Mouse (Mus musculus): ENCODE measurements around the gene Gjc1.

The Gjc1 gene

DNA sequence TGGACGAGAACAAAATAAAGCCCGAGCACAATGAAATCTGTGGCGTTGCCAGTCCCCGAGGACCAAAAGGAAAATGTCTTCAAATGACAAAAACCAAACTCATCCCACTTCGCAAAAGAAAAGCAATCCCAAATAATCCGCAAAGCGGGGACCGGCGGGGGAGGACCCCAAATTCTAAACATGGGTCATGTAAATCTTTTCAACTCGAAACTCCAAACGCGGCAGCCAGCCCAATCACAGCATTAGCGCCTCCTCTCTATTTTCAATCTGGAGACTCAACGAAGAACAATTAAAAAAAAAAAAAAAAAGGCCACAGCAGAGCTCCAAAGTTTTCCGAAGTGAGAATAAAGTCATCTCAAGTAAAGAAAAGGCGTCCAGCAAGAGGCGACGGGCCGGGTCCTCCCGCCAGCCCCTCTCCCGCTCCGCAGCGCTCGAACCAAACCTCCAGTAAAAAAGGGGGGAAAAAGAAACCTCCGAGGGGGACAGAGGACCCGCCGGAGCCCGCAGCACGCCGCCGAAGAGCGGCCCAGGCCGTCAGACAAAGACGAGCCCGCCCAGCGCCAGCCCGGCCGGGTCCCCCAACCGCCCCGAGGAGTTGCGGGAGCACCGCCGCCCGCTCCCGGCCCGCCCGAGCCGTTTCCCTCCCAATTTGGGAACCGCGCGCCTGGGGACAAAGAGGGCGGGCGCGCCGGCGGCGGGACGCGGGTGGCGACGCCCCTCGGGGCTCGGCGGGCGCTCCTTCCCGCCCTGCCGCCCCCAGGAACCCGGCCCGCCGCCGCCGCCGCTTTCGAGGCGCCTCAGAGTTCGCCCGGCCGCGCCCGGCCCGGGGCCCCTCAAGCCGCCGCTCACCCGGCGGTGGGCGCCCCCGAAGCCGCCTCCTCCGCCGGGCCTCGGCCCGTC lies 1.1 kb downstream of the Gjc1 start:
- DNase-seq (ENCODE audit: low read depth, low spot score) = no peak

DNA sequence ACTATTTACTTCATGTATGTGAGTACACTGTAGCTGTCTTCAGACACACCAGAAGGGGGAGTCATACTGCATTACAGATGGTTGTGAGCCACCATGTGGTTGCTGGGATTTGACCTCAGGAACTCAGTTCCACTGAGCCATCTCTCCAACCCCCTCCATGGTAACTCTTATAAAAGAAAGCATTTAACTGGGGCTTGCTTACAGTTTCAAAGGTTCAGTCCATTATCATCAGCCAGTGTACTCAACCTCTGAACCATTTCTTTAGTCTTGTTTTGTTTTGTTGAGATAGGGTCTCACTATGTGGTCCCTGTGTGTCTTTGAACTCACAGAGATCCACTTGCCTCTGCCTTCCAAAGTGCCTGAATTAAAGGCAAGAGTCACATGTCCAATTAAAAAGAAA lies 4.6 kb downstream of the Gjc1 start:
- no peak for DNase-seq (ENCODE audit: low read depth, low spot score)

DNA sequence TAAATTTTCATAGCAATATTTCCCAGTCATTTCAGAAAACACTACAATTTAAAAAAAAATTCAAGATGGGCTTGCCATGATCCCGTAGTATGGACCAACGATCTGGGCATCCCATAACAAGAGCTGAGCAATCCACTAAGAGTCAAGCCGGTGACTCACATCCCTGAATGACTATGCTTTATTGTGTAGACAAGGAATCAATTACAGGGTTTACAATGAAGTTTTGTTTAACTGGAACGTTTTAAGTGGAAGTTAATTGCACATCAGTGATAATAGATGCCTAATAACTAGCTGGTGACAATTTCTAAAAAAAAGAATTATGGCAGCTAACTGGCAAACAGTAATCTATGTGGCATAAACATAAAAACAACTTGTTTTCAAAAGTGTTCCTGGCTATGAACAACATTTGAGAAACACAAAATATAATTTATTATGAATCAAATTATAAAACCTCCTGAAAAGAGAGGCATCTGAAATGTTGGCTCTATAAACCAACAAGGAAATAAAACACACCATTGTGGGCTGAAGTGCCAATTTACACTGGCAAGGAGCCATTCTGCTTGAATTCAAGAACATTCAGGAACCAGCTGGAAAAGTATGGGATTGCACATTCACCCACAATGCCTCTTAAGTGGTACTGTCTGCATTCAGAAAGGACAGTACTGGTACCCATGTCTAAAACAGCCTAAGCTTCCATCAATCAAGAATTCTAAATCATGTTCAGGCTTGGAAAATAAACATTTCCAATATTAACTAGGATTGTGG lies 8.6 kb downstream of the Gjc1 start:
- no peak for DNase-seq (ENCODE audit: low read depth, low spot score)

- DNase-seq (ENCODE audit: low read depth, low spot score) = no peak
These were observed 11.3 kb downstream of the Gjc1 start for GRCm38 (mm10) chr11:102808246-102808645.

GRCm38 (mm10) chr11:102803453-102803852 lies 16.0 kb downstream of the Gjc1 start:
- no peak for DNase-seq (ENCODE audit: low read depth, low spot score)

- no peak for DNase-seq (ENCODE audit: low read depth, low spot score)
These were observed 25.3 kb downstream of the Gjc1 start for GRCm38 (mm10) chr11:102794157-102794556.

GRCm38 (mm10) chr11:102791682-102792445 lies 27.6 kb downstream of the Gjc1 start:
- no peak for DNase-seq (ENCODE audit: low read depth, low spot score)

DNA sequence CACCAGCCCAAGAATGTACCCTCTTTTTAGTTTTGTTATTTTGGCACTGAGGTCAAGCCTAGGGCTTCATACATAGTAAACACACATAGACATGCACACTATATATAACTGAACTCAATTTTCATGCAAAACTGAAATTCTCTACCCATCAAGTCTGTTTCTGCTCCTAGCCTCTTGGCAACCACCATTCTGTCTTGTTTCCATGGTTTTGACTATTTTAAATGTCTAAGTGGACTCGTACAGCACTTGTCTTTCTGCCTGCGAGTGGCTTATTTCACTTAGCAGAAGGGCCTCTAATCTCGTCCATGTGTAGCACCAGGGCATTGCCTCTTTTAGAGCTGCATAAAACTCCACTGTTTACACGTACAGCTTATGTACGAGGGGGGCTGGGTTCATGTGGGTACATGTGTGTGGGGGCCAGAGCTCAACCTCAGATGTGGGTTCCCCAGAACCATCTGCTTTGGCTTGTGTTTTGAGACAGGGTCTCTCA lies 31.8 kb downstream of the Gjc1 start:
- no peak for DNase-seq (ENCODE audit: low read depth, low spot score)

DNA sequence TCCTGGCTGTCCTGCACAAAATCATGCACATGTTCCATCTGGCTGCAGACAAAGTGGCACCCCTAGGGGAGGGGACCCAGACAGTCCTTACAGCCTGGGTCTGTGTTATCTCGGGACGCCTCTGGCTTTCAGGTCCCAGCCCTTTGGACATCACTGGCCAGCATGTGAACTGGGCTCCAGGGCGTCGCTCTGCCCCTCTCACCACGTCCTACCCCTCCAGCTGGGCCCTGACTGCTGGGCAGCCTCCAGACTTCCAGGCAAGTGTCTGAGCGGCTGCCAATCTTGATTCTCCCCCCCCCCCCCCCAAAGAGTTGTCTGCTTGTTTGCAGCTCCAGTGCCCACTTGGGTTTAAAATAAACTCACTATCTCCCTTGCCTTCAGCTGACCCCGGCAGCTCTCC lies 36.1 kb downstream of the Gjc1 start:
- DNase-seq (ENCODE audit: low read depth, low spot score) = no peak

DNA sequence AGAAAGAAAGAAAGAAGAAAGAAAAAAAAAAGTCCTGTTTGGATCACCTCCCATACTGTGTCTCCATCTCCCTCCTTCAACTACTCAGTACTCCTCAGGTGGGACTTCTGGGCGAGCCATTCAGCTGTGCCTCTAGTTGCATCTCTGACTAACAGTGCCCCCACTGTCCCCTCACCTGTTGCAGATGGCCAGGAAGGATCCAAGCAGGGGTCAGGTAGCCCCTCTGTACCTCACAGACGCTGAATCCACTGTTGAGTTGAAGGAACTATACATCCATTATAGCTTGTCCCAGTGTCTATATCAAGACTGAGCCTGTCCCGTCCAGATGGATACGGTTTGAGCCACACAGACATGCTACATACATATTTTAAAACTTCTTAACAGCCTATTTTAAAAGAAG lies 38.0 kb downstream of the Gjc1 start:
- DNase-seq (ENCODE audit: low read depth, low spot score) = no peak

GRCm38 (mm10) chr11:102780986-102781351 lies 38.5 kb downstream of the Gjc1 start:
- DNase-seq (ENCODE audit: low read depth, low spot score) = no peak

- no peak for DNase-seq (ENCODE audit: low read depth, low spot score)
These were observed 39.1 kb downstream of the Gjc1 start for GRCm38 (mm10) chr11:102780271-102780985.

DNA sequence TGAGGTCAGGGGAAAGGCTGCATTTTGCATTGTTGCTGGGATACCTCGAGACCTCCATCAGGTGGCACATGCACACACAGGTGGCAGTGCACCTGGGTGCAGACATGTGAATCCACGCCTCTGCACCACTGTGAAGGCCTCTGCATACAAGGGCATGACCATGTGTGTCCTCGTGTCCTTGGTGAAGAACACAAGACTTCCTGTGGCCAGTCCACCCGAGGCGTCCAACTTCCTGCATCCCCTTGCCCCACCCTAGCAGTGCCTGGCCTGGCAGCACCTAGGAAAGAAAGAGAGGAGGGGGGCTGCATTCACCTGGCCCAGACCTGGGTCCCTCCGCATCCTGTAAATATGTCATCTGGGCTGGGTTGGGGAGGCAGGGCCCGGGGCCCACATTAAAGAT lies 39.7 kb downstream of the Gjc1 start:
- no peak for DNase-seq (ENCODE audit: low read depth, low spot score)

DNA sequence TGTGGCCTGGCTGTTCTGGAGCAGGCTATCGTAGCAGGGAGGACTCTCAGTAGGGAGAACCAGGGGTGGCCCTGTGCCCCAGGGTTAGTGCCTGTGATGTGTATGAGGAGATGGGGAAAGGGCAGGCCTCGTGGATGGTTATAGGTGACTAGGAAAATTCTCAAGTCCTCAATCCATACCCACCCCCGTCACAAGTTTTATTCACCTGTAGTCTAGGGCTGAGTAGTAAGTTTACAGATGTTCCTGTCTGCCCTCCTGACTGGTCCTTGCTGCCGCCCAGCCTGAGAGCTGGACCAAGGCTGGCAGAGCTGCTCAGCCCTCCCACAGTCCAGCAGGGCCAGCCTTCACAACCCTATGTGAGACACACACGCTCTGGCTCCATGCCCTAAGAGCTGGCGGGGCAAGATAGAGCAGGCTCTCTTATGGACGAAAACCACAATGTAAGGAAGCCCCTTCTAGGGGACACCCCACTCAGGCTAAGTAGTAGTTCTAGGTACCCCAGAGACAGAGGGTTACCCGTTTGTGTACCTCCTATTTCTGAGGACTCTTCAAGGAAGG lies 40.3 kb downstream of the Gjc1 start:
- no peak for DNase-seq (ENCODE audit: low read depth, low spot score)

DNA sequence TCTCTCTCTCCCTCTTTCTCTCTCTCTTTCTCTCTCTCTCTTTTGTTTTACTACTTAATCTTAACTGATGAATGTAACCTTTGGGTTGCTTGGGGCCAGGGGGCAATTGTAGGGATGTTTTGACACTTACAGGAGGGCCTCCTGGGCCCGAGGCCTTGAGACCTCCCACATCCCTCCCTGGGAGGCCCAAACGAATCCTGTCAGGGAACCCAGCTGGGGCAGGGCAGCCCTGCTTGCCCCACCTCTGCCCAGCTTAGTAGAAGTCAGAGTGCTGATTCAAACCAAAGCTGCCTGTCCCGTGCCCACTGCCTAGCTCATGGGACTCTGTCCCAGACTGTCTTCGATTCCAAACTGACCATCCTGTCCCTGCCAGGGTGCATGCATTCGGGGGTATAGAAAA lies 40.9 kb downstream of the Gjc1 start:
- no peak for DNase-seq (ENCODE audit: low read depth, low spot score)

DNA sequence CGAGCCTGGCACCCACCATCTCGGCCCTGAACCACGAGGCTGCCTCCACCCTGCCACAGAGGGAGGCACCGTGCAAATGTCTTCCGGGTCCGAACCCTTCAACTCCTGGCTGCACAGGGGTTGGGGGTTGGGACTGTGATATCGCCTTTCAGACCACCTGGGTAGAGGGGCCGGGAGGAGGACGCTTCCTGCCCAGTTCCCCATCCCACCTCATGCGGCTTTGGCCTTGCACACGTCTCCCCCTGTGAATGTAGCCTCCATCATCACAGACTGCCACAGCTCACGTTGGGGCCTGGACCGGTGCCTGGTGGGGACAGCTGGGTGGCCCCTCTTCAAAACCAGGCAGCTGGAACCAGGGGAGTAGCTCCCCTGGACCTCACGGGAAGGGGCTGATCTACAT lies 41.3 kb downstream of the Gjc1 start:
- DNase-seq (ENCODE audit: low read depth, low spot score) = no peak

GRCm38 (mm10) chr11:102777598-102777997 lies 41.9 kb downstream of the Gjc1 start:
- no peak for DNase-seq (ENCODE audit: low read depth, low spot score)

GRCm38 (mm10) chr11:102774621-102775141 lies 44.8 kb downstream of the Gjc1 start:
- peak; percentile 93 for DNase-seq (ENCODE audit: low read depth, low spot score)

DNA sequence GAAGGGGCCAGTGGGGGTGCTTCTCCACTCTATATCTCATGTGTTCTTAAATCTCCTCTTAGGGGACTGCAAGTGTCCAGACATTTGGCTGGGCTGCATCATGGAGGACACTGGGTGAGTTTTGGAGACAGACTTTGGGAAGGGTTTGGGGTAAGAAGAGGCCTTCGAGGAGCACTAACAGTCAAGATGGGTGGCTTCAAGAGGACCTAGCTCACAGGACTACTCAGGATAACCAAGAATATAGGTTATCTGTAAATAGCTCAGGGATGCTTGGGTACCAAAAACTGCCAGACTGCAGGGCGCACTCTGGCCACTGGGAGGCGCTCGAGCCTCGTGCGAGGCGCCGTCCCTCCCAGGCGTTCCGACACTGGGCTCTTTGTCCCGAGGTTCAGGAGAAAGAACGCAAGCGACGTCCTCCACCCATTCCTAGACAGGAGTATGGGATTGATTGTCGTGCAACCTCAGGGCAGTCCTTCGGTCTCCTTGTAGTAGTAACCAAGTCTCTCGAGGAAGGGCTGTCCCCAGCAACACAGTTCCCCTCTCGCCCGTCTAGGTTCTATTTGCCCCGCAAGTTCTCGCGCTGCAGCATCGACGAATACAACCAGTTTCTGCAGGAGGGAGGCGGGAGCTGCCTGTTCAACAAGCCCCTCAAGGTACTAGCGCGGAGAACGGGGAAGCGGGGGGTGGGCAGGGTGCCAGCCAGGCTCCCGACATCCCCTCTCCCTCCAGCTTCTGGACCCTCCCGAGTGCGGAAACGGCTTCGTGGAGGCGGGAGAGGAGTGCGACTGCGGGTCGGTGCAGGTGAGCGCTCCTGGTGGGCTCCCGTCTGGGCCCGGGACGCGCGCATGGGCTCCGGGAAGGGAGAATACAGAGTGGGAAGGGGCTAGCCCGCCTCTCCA lies 45.5 kb downstream of the Gjc1 start:
- DNase-seq (ENCODE audit: low read depth, low spot score) = peak; percentile 81

Data from WW6 (cell line).